Mouse (Mus musculus) limb, embryonic 15.5 days (tissue): Measurements from ENCODE around the gene Adam19. TPM values are rescaled to one million over a fixed set of nuclear protein-coding genes. Genes with fewer than 3 reads are reported as not detected.
"Not testable (repeated sequence)": the region's sequence is repeated elsewhere in the genome, so short reads cannot be mapped to it uniquely, and the experiment has no call there.

Experiments
- ATAC-seq: fragments of 200-750 bp; cut with Nextera tagmentation; 2 replicates; pipeline ENCODE4 v1.8.0; 2017; ENCODE audit warnings: low read depth, moderate TSS enrichment; ENCODE audit not compliant: insufficient number of reproducible peaks, low FRiP score, low TSS enrichment
- H3K27ac ChIP-seq: fragments of 300-500 bp; sonication (generic); 2 replicates; pipeline ENCODE4 v1.5.1; 2015; ENCODE audit warnings: moderate library complexity, mild to moderate bottlenecking, inconsistent platforms
- H3K27me3 ChIP-seq: fragments of 300-500 bp; sonication (generic); 2 replicates; pipeline ENCODE4 v1.6.1; 2015; ENCODE audit warnings: inconsistent platforms
- H3K36me3 ChIP-seq: fragments of 300-500 bp; sonication (generic); 2 replicates; pipeline ENCODE4 v1.6.1; 2015; ENCODE audit warnings: inconsistent platforms
- H3K4me1 ChIP-seq: fragments of 300-500 bp; sonication (generic); 2 replicates; pipeline ENCODE4 v1.6.1; 2015; ENCODE audit warnings: inconsistent platforms
- H3K4me2 ChIP-seq: fragments of 300-500 bp; sonication (generic); 2 replicates; pipeline ENCODE4 v1.6.1; 2015; ENCODE audit warnings: mild to moderate bottlenecking, inconsistent platforms
- H3K4me3 ChIP-seq: fragments of 300-500 bp; sonication (generic); 2 replicates; pipeline ENCODE4 v1.5.1; 2015; ENCODE audit warnings: mild to moderate bottlenecking, inconsistent platforms
- H3K9ac ChIP-seq: fragments of 300-500 bp; sonication (generic); 2 replicates; pipeline ENCODE4 v1.6.1; 2015; ENCODE audit warnings: inconsistent platforms
- H3K9me3 ChIP-seq: fragments of 300-500 bp; sonication (generic); 2 replicates; pipeline ENCODE4 v1.6.1; 2016; ENCODE audit warnings: inconsistent platforms
- WGBS: fragments of 180-500 bp; shearing (Covaris S2); methylation state at CpG from one replicate; pipeline ENCODE4 v1.1.7; 2015; 5-methylcytosine and 5-hydroxymethylcytosine counted together
- microRNA-seq: library from miRNA; unstranded; fragments of <30 nt; microRNA quantifications from one replicate; pipeline ENCODE4, GENCODE M21; 2016
- polyA plus RNA-seq: library from polyadenylated mRNA; unstranded; fragments of >200 nt; fragmentation: Nextera tagmentation; extraction: Ambion mirVana; gene quantifications from 2 replicates; pipeline ENCODE4 v1.2.1, GENCODE M21; 2015

The Adam19 gene
- polyA plus RNA-seq, 1 experiment from 2014 or later, result 12.2 TPM

DNA sequence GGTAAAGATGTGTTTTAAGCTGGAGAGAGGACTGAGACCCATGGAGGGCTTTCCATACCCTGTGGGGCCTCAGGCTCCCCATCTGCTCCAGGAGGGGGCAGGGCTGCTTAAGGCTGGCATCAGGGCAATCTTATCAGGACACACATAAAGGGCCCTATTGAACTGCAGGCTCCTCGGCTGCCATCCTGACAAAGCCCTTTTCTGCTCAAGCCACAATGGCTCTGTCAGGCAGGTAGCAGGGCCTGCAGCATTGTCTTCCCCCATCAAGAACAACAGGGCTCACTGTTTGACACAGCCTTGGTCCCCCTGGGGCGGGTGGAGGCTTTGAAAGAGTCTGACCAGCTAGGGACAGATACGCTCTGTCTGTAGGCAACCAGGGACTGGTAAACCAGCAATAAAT lies 114.1 kb downstream of the Adam19 start:
- no peak for ATAC-seq
- H3K4me2 ChIP-seq, result no peak overlapping the region
- no peak overlapping the region for H3K9ac ChIP-seq
- peaks cover 13% of the 10 kb centered on the region for H3K27me3 ChIP-seq
- H3K9me3 ChIP-seq, result no peaks in the 10 kb centered on the region
- H3K4me3 ChIP-seq, result no peak overlapping the region
- peaks cover 8% of the 10 kb centered on the region for H3K4me1 ChIP-seq
- WGBS, result 62% methylated on average over 3 of the region's 3 CpGs
- no peaks in the 10 kb centered on the region for H3K36me3 ChIP-seq
- H3K27ac ChIP-seq, result no peak overlapping the region

DNA sequence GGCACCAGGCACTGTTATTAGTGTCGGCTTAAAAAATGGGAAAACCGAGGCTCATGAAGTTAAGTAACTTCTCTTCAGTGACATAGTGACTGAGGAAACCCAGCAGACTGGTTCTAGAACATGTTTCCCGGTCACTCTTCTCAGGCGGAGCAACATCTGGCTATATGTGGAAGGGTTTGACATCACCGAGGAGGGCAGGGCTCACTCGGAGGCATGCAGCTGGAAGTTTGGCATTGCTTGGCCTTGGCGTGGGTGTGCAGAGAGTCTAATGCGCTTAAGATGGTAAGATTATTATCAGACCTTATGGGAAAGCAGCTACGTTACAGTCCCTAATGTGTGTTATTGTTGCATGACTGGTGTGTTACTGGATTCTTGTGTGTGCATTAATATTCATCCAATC lies 116.3 kb downstream of the Adam19 start:
- 80% methylated on average over 9 of the region's 9 CpGs for WGBS
- no peak overlapping the region for H3K9ac ChIP-seq
- H3K4me2 ChIP-seq, result no peak overlapping the region
- H3K4me3 ChIP-seq, result no peak overlapping the region
- no peak overlapping the region for H3K27ac ChIP-seq
- no peak for ATAC-seq
- no peaks in the 10 kb centered on the region for H3K36me3 ChIP-seq
- no peaks in the 10 kb centered on the region for H3K9me3 ChIP-seq
- no peaks in the 10 kb centered on the region for H3K4me1 ChIP-seq
- peaks cover 6% of the 10 kb centered on the region; the same call in 1 of the 2 replicates for H3K27me3 ChIP-seq

DNA sequence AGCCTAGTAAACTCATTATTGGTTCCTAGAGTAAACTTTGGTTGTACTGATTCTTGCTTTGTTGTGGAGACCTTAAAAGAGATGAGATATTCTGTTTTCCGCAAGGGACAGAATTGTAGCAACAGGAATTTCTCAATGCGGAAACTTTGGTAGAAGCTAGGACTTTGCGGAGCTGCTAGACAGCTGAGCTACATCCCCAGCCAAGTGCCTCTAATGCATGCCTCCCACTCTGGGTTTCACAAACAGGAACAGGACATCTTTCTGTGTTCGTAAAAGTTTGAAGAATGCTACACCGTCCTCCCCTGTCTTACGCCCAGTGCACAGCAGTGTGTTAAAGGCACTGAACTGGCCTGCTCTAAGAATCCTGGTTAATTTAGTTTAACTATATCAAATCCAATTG lies 120.4 kb downstream of the Adam19 start:
- H3K4me1 ChIP-seq, result no peaks in the 10 kb centered on the region
- no peak overlapping the region for H3K27ac ChIP-seq
- H3K36me3 ChIP-seq, result no peaks in the 10 kb centered on the region
- H3K4me2 ChIP-seq, result no peak overlapping the region
- 87% methylated on average over 6 of the region's 6 CpGs for WGBS
- no peaks in the 10 kb centered on the region for H3K27me3 ChIP-seq
- H3K9ac ChIP-seq, result no peak overlapping the region
- no peak overlapping the region for H3K4me3 ChIP-seq
- ATAC-seq, result no peak
- no peaks in the 10 kb centered on the region for H3K9me3 ChIP-seq

DNA sequence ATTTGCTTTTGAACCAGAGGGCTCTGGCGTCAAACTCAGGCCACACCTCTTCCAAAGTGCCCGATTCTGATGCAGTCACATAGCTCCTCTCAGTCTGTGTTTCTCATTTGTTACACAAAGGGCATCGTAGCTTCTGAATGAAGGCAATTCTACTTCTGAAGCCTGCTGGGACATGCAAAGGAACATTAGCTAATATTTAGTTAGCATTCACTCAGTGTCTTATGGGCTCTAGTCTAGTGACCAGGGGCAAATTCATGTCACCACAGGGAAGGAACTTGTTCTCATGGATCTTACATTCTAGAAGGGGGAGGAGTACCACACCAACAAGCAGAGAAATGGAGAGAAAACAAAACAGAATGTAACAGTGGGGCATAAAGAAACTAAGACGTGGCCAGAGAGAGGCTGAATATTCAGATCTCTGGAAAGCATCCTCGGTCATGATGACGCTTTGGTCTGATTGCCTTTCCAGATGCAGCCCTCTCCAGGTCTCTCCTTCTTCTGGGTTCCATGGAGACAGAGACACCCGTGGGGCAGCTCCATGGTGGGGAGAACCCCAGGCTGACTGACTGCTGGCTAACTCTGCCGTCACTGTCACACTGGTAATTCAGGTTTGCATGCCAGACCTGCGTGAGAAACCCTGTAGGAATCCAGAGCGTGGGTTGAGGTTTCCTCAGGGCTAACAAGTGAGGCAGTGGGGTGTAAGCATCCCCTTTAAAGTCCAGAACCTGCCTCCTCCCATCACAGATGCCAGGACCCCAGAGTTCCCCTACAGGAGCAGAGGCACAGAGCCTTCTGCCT lies 121.7 kb downstream of the Adam19 start:
- Histone ChIP-seq H3K4me3 (no peak overlapping the region), H3K27ac (peak overlapping the region; percentile 22; the same call in 1 of the 2 replicates), H3K4me1 (no peaks in the 10 kb centered on the region), H3K9me3 (no peaks in the 10 kb centered on the region), H3K4me2 (no peak overlapping the region), H3K9ac (no peak overlapping the region), H3K36me3 (no peaks in the 10 kb centered on the region), H3K27me3 (no peaks in the 10 kb centered on the region)
- no peak for ATAC-seq
- WGBS, result 53% methylated on average over 10 of the region's 10 CpGs

DNA sequence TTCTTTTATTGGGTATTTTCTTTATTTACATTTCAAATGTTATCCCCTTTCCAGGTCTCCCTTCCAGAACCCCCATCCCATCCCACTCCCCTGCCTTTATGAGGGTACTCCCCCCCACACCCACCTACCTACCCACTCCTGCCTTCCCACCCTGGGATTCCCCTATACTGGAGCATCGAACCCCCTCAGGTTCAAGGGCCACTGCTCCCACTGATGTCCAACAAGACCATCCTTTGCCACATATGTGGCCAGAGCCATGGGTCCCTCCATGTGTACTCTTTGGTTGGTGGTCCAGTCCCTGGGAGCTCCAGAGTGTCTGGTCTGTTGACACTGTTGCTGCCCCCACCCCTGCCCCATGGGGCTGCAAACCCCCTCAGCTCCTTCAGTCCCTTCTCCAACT lies 126.2 kb downstream of the Adam19 start:
- H3K36me3 ChIP-seq, H3K27me3 ChIP-seq, H3K27ac ChIP-seq, ATAC-seq, H3K4me3 ChIP-seq, H3K9me3 ChIP-seq, H3K4me1 ChIP-seq, H3K4me2 ChIP-seq, H3K9ac ChIP-seq: not testable (repeated sequence)
- WGBS, result 96% methylated on average over 1 of the region's 1 CpGs

DNA sequence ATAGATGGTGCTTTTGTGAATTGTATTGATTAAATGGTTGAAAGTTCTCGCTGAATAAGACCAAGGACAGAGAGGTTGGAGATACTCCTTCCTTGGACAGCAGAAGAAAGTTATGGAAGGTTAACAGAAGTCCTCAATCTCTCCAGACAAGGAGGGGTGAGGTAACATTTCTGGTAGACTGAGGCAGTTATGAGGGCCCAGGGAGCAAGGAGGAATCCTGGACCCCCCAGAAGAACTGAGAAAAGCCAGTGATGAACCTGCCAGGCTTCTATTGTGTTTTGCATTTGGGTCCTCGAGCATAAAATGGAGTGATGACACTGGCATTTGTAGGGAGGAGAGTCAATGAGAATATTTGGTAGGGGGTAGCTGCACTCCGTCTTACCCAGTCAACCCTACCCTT lies 129.2 kb downstream of the Adam19 start:
- 60% methylated on average over 3 of the region's 3 CpGs for WGBS
- Histone ChIP-seq H3K36me3 (no peaks in the 10 kb centered on the region), H3K27ac (0 out of 2 replicates have a peak overlapping the region, but pooled peaks have one; percentile 40), H3K9me3 (no peaks in the 10 kb centered on the region), H3K4me3 (no peak overlapping the region), H3K27me3 (no peaks in the 10 kb centered on the region), H3K9ac (no peak overlapping the region), H3K4me2 (no peak overlapping the region), H3K4me1 (peaks cover 5% of the 10 kb centered on the region; the same call in 1 of the 2 replicates)
- no peak for ATAC-seq

DNA sequence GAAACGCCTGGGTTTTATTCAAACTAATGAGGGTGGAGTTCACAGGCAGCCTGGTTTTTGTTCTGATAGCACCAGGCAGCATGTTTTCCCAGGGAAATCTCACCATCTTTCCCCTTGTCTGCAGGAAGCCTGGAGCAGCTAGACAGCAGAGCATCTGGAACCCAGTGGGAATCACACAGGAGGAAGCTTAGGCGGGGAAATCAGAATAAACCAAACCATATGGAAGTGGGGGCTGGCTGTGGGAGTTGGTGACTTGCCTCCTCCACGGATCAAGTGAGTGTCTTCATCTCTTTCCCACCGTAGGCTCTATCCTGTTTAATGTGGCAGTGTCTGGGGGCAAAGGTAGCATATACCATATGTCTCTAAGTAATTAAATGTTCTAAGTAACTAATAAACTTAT lies 129.7 kb downstream of the Adam19 start:
- Histone ChIP-seq H3K9me3 (no peaks in the 10 kb centered on the region), H3K27ac (0 out of 2 replicates have a peak overlapping the region, but pooled peaks have one; percentile 40), H3K27me3 (no peaks in the 10 kb centered on the region), H3K4me1 (peaks cover 5% of the 10 kb centered on the region; the same call in 1 of the 2 replicates), H3K4me2 (no peak overlapping the region), H3K36me3 (no peaks in the 10 kb centered on the region), H3K4me3 (no peak overlapping the region), H3K9ac (no peak overlapping the region)
- WGBS, result 15% methylated on average over 4 of the region's 4 CpGs
- ATAC-seq, result no peak

DNA sequence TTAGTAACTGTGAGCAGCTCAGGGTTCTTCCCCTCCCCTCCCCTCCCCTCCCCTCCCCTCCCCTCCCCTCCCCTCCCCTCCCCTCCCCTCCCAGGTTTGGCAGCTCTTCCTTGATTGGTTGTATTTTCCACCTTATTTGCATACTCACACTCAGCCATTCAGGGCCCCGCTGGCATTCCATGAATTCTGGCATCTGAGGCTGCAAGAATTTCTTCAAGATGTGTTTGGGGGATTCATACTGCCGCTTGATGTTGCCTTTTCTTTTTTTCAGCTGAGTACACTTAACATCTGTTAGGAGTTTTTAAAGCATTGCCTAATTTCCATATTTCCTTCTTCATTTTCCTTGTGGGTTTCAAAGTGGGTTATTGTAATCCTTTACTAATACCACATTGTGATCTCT lies 132.5 kb downstream of the Adam19 start:
- H3K4me2 ChIP-seq, result no peak overlapping the region
- H3K4me1 ChIP-seq, result peaks cover 5% of the 10 kb centered on the region; the same call in 1 of the 2 replicates
- H3K9ac ChIP-seq, result no peak overlapping the region
- no peaks in the 10 kb centered on the region for H3K27me3 ChIP-seq
- no peak overlapping the region for H3K4me3 ChIP-seq
- H3K36me3 ChIP-seq, result no peaks in the 10 kb centered on the region
- no peaks in the 10 kb centered on the region for H3K9me3 ChIP-seq
- ATAC-seq, result no peak
- 54% methylated on average over 2 of the region's 2 CpGs for WGBS
- H3K27ac ChIP-seq, result no peak overlapping the region

DNA sequence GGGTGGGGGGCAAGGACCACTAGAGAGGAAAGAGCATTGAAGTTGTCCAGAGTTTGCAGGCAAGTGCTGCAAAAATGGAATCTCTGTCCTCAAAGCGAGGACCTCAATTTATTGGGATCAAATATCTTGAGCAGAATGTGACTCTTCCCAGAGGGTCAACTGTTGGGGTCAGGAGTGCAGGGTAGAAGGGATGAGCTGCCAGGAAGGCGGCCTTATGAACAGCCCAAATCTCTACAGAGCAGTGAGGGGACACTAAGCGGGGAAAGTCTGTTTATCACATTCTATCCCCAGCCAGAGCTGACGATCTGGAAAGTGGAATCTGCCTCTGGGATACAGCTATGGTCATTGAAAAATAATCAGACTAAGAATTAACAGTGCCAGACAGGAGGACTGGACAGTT lies 138.4 kb downstream of the Adam19 start:
- Histone ChIP-seq H3K36me3 (peaks cover 4% of the 10 kb centered on the region; the same call in 1 of the 2 replicates), H3K4me1 (no peaks in the 10 kb centered on the region), H3K27ac (no peak overlapping the region), H3K4me2 (no peak overlapping the region), H3K9ac (no peak overlapping the region), H3K27me3 (no peaks in the 10 kb centered on the region), H3K9me3 (no peaks in the 10 kb centered on the region), H3K4me3 (no peak overlapping the region)
- ATAC-seq, result no peak
- WGBS, result 69% methylated on average over 4 of the region's 4 CpGs

Small RNA genes lying within 50 kb of the gene (microRNA-seq; reads per million reads assigned to microRNA genes)
- gene Mir7239, result not detected
- not detected for gene Mir8100

Other genes starting within 250 kb of the Adam19 start
- gene Clint1, start 203.9 kb upstream of the Adam19 start, polyA plus RNA-seq, result 72.7 and 84.5 TPM in 2 replicates
- gene Lsm11, start 111.1 kb upstream of the Adam19 start, polyA plus RNA-seq, result 4.1 and 5.6 TPM in 2 replicates
- gene Thg1l, start 100.5 kb upstream of the Adam19 start, polyA plus RNA-seq, result 9.7 and 11.3 TPM in 2 replicates
- 0.24 and 0.28 TPM in 2 replicates for gene Sox30, start 75.7 kb upstream of the Adam19 start, polyA plus RNA-seq
- 2.8 and 3.3 TPM in 2 replicates for gene Gm12166, start 3.7 kb upstream of the Adam19 start, polyA plus RNA-seq
- 15.2 and 15.9 TPM in 2 replicates for gene Nipal4, start 110.5 kb downstream of the Adam19 start, polyA plus RNA-seq
- gene Fndc9, start 179.5 kb downstream of the Adam19 start, polyA plus RNA-seq, result 2.3 and 3.4 TPM in 2 replicates